Mouse (Mus musculus) spleen, postnatal 10 days (tissue): ENCODE results near the gene Myo3a.
"Not testable (repeated sequence)": the region's sequence is repeated elsewhere in the genome, so short reads cannot be mapped to it uniquely, and the experiment has no call there.

Source experiments
- DNase-seq, 2 experiments: peaks; one replicate each; pipeline ENCODE4 v3.0.0; 2021 to 2022; ENCODE audit warnings: low spot score in 2 of 2

Myo3a gene

DNA sequence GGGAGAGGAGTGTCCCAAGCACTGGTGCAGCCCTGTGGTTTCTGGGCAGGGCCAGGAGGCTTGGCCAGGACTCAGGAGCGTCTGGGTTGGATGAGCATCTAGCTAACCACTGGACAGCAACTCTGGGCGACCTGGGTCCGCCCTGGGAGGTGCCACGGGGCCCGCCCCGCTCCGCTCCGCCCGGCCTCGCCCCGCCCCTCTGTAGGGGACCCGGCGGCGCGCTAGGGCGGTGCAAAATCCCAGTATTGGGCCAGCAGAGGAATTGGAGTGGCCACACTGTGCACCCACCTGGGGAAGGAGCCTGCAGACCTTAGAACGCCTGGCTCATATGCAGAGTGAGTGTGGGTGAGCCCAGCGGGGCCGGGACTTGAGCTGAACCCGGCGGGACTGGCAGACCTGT, at the start of gene Myo3a:
Gene Myo3a (plus strand): TSS at position 196 of the 400 bp plus-strand sequence.
- no peak for DNase-seq

DNA sequence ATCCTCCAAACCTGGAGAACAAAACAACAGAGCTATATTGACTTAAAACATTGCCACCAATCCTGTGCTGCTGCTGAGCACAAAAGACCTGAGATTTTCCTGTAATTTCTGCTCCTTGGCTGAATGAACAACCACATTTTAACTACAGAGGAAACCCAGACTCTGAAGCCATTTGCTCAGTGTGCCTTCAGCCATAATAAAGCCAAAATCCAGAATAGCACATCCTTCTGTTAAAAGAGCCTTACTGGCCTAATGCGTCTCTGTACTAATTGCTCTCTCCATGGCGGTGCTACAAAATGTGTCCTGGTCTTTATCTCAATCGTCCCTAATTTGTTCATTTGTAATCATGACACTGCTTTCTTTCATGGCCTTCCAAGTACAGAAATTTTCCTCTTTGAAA, 23.2 kb downstream of the Myo3a start:
- DNase-seq: no peak

DNA sequence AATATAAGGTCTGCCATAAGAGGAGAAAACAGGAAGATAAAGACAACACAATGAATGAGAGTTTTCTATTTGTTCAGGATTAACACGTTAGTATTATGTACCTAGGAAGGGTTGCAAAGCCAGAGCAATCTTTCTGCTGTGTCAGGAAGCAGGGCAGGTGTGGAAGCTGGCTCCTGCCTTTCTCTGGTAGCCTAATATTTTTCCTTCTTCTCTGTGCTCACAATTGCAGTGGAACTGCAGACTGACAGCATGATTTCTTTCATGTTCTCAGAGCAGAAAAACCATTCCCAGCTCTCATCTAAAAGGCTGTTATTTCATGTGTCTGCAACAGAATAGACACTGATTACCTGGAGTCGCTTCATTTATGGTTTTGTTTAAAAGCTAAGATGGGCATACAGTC, 23.7 kb downstream of the Myo3a start:
- DNase-seq: no peak

DNA sequence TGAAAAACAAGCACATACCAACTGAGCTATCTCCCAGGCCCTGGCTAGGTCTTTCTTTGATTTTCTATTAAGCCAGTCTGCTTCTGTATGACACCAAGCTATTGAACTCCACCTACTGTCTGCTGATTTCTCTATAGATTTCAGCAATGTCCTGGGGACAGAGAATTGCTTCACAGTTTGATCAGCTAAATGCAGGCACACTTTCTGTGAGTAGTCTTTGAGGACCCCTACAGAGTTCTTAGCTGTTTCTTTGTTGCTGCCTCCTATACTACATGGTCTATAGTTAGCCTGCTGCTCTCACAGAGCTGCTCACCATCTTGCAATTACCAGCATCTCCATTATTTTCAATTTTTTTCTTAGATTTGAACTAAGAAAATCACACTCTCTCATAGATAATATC, 28.3 kb downstream of the Myo3a start:
- DNase-seq: no peak

DNA sequence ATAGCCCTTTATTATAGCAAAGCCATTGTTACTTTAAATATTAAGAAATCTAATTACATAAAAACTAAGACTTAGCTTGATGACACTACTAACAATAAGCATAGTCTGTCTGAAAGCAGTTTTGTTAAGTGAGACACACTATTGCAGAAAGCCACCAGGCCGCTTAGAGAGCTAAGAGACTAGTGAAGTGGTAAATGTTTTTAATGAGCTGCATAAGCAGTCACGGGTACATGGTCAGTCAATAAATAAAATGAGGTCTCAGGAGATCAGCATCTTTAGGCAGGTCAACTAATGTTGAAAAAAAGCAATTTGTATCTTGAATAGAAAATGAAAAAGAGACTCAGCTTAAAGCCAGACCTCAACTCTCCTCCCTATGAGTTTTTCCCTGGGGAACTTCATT, 44.3 kb downstream of the Myo3a start:
- DNase-seq: no peak

DNA sequence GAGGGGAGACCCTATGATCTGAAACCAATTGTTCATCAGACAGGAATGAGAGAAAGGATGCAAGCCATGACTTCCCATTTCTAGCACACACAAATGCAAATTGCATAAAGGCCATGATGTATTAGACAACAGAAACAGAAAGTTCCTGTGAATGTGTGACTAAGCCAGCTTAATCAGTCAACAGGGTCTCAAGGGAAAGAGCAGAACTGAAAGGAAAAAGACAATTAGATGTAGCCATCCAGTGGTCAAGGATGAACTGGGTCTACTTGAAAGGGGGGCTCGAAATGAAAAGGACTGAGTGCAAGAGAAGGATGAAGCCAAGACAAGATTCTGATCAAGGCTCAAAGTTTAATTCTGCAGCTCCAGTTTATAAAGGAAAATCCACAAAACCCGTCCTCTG, 58.1 kb downstream of the Myo3a start:
- no peak for DNase-seq

DNA sequence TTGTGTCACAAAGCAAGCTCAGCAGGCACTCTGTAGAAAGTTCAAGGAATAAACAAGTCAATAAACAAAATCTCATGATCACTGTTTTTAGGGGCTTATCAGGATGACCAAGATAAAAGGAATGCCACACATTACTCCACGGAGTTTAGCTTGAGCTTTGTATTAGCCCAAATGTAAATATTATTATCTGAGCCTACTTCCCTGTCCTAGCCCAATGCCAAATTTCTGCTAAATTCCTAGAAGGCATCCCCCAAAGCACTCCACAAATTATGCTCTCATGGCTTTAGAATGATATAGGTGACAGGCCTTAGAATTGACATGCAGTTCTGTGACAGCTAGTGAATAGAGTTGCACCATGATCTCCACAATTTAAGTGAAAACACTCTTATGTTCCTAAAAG, 58.5 kb downstream of the Myo3a start:
- no peak for DNase-seq

DNA sequence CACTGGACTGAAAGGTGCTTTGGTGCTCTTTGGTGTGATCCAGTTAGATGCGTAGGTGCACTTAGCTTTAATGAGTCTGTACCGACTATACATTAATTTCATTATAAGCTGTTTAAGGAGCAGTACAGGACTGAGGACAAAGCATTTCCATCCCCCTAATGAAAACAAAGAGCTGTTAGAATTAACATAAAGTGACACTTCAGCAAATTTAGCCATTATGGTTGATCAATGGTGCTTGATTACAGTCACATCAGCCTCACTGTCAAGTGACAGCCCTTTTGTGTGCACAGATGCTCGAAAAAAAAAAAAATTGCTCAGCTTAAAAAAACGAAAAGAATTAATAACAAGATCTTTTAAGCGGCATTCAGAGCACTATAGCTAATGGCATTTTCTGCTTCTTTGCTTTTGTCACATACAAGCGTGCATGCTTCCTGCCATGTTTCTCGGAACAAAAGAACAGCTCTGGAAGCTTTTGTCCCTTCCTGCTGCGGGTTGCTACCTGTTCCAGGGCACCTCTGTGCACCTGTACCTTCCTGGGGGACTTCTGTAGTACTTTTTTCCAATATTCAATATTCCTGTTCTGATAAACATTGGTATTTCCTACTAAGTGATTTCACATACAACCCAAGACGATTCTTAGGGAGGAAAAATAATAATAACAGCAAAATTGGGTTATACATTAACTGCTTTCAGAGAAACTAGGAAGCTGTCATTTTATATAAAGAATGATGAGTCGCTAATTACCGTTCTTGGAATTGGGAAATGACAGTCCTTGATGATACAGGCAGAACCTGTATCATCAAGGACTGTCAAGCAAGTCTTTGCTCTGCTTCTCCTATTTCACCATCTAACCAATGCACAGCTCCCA, 66.5 kb downstream of the Myo3a start:
- no peak for DNase-seq

DNA sequence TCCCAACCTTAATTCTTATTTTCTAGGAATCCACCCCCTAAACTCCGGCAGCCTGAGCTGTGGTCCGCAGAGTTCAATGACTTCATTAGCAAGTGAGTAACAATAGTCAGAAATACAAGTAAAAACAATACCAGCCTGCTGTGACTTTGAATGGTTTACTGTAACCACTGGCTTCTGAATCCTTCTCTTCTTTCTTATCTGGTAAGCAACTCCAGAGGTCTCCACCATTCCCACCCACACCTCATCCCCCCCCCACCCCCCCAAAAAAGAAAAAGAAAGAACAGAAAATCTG, 67.1 kb downstream of the Myo3a start:
- DNase-seq: no peak

DNA sequence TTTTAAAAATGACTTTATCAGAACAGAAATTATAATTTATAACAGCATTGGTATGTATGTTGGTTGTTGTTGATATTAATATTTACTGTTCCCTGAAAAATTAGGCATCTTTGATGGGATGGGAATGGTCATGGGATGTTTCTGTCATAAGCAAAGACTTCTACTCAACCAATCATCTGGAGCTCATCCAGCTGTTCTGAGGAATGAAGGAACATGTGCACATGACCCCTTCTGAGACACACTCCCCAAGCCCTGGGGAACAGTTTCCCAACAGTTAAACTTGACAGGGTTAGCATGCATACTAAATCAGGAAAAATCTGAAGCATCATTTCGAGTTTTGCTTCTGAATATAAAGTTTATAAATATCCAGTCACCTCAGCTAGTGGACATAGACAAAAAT, 70.6 kb downstream of the Myo3a start:
- no peak for DNase-seq

DNA sequence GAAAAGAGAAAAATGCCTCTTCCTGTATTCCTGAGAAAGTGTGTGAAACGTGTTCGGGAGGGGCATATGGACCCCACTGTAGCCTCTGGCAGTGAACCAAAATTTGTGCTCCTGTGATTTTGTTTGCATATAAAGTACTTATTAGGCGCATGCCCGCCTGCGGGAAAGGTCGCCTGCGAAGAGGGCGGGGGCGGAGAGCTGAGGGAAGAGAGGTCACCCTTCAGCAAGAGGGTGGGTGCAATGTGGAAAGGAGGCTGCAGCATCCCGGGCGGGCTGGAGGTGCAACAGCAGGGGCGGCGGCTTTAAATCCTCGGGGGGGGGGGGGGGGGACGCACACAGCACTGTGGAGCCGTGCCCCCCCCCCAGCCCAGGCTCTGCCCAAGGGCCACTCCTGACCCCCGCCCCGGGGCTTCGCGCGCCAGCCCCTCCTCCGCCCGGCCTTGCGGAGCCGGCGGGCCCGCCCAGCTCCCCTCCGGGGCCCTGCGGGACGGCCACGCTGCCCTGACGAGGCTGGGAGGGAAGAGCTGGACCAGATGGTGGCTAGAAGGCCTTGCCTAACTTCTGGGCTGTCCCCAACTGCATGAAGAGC, 111.1 kb downstream of the Myo3a start:
- no peak for DNase-seq

DNA sequence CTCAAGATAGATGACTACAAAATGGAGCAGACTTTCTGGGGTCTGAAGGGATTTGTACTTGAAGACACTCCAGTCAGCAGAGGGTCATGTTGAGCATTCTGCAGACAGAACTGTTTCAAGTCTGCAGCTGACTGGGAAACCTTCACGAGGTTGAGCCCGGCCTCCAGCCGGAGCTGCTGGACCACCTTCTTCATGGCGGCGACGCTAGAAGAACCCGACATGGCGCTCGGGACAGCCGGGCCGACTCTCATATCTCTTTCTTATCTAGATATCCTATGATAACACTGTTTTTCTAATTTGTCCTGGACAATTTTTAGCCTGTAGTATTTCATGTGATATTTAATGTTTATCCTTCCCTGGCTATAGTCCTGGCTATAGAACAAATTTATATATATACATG, 183.2 kb downstream of the Myo3a start:
- not testable (repeated sequence) for DNase-seq

DNA sequence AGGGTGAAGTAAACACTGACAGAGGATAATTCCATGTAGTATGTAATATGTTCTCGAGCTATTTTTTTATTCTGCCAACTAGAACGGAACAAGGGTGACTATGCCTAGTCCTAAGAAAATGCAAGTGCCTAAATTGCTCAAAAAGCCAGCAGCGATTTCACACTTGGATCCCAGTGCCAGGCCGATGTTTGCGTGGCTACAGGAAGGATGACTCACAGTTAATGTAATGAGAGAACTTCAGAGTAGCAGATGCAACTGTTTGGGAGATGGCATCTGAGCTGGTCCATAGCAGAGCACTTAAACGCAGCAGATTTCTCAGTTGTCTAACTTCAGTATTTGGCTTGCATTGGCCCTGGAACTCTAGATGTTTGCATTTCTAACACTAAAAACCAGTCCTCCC, 321.1 kb downstream of the Myo3a start:
- DNase-seq: no peak

DNA sequence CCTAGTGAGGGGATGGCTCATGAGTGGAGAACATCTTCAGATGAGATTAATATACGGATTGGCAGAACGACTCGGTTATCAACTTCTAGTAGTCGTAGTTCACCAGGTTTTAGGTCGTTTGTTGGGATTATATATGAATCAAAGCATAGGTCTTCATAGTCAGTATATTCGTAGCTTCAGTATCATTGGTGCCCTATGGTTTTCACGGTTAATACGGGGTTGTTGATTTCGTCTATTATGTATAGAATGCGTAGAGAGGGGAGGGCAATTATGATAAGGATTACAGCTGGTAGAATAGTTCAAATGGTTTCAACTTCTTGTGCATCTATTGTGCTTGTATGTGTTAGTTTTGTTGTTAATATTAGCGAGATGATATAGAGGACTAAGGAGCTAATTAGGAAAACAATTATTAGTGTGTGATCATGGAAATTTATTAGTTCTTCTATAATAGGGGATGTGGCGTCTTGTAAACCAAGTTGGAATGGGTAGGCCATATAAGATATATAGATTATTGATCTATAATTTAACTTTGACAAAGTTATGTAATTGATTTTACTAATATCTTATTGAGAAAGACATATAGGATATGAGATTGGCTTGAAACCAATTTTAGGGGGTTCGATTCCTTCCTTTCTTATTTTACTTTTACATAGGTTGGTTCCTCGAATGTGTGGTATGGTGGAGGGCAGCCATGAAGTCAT, 360.3 kb downstream of the Myo3a start:
- DNase-seq: not testable (repeated sequence)

DNA sequence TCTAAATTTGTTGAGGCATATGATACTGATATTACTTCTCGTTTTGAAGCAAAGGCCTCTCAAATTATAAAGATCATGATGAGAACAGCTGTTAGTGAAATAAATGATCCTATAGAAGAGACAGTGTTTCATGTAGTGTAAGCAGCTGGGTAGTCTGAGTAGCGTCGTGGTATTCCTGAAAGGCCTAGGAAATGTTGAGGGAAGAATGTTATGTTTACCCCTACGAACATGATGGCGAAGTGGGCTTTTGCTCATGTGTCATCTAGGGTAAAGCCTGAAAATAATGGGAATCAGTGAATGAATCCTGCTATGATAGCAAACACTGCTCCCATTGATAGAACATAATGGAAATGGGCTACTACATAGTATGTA, 360.9 kb downstream of the Myo3a start:
- not testable (repeated sequence) for DNase-seq

DNA sequence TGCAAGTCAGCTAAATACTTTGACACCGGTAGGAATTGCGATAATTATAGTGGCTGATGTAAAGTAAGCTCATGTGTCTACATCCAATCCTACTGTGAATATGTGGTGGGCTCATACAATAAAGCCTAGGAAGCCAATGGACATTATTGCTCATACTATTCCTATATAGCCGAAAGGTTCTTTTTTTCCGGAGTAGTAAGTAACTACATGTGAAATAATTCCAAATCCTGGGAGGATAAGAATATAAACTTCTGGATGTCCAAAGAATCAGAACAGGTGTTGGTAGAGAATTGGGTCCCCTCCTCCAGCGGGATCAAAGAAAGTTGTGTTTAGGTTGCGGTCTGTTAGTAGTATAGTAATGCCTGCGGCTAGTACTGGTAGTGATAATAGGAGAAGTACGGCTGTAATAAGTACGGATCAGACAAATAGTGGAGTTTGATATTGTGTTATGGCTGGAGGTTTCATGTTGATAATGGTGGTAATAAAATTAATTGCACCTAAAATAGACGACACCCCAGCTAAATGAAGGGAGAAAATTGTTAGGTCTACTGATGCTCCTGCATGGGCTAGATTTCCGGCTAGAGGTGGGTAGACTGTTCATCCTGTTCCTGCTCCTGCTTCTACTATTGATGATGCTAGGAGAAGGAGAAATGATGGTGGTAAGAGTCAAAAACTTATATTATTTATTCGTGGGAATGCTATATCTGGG, 361.5 kb downstream of the Myo3a start:
- DNase-seq: not testable (repeated sequence)

DNA sequence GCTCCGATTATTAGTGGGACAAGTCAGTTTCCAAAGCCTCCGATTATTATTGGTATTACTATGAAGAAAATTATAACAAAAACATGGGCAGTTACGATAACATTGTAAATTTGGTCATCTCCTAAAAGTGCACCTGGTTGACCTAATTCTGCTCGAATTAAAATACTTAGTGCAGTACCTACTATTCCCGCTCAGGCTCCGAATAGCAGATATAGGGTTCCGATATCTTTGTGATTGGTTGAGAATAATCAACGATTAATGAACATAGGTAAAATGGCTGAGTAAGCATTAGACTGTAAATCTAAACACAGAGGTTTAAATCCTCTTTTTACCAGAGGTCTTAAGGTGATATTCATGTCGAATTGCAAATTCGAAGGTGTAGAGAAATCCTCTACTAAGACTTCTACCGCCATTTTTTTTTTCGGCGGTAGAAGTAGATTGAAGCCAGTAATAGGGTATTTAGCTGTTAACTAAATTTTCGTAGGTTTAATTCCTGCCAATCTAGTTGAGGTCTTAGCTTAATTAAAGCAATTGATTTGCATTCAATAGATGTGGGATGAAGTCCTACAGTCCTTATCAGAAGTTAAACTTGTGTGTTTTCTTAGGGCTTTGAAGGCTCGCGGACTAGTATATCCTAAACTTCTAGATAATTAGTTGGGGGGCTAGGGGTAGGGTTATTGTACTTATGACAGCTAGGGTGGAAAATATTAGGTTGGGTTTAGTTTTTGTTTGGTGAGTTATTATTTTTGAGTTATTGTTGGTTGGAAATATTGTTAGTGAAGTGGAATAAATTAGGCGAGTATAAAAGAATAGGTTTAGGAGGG, 362.3 kb downstream of the Myo3a start:
- DNase-seq: not testable (repeated sequence)

DNA sequence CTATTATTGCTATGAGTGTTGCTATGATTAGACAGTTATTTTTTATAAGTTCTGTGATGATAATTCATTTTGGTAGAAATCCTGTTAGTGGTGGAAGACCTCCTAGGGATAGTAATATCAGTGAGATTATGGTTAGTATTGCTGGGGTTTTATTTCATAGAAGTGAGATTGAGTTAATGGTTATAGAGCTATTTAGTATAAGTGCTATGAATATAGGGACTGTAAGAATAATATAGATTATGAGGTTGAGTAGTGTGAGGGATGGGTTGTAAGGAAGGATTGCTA, 362.8 kb downstream of the Myo3a start:
- DNase-seq: no peak

DNA sequence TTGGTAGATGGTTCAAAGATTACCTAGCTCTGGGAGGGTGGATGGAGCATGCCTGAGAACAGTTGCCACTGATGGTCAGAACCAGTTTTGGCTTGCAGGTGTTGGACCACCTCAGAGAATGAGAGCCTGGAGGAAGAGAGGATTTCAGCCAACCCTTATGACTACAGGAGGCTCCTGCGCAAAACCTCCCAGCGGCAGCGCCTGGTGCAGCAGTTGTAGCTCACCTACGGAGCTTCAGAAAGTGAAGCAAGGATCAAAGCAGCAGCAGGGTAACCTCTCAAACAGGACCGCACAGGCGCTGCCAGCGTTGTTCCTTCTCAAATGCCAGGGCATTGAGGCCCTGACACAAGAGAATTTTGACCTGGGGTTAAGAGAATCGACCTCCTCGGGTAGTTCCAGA, 390.6 kb downstream of the Myo3a start:
- DNase-seq: no peak

DNA sequence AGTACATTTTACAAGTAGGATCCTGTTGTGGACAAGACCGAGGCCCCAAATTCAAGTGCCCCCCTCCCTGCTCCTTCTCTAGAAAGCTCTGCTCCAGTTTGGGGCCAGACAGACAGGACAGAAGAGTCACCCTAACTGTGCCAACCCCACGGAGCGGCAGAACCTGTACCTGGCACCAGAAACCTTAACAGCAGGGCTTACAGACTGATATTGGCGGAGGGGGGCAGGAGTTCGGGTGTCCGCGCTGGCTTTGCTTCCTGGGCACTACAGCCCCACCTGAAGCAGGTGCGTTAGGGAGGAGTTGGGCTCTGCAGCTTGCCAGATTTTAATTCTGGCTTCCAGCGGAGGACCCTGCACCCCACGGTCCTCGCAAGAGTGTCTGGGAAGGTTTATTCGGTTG, 392.1 kb downstream of the Myo3a start:
- DNase-seq: no peak

DNA sequence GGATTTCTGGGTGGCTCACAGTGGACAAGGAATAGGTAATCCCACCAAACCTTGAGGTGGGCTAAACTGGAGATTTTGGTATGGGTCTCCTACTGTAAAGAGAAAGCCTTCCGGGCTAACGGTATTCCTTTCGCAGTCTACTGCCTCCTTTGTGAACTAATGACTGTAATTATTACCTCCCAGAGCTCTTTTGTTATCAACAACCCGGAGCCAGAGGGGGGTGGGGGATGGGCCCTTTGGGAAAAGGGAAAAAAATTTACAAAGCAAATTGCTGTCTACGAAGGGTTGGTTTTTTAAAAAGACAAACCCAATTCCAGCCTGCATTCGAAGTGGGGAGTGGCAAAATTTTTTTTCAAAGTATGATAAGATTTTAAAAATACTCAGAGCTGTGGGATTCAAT, 392.7 kb downstream of the Myo3a start:
- no peak for DNase-seq

DNA sequence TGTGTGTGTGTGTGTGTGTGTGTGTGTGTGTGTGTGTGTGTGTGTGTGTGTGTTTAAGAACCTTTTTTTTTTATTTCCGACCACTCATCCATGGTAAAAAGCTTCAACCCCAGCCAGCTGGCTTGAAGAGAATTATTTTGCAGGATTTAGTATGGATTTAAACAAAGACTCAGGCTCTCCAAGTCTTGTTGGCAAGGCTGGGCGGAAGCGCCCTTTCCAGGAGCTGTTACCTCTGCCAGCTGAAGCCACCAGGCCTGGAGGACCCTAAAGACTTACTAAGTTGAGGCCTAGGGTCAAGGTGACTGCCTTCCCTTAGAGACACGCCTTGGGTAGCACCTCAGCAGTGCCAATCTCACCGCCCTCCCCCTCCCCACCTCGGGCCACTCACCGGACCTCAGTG, 393.2 kb downstream of the Myo3a start:
- no peak for DNase-seq
